Mouse (Mus musculus) olfactory bulb, adult 2 months (tissue): ENCODE results near the gene Qk.

ENCODE experiments used
- CTCF ChIP-seq: fragments of 200-500 bp; IDR thresholded peaks from 2 replicates; pipeline ENCODE4 v1.5.1; 2012; ENCODE audit warnings: low read depth, mild to moderate bottlenecking, low read length, moderate library complexity; ENCODE audit not compliant: insufficient read depth
- POLR2A ChIP-seq: fragments of 200-500 bp; IDR thresholded peaks from 2 replicates; pipeline ENCODE4 v1.6.1; 2012; ENCODE audit warnings: mild to moderate bottlenecking, low read depth, low read length, moderate library complexity; ENCODE audit not compliant: insufficient read depth

- TF ChIP-seq CTCF: no peak
- TF ChIP-seq POLR2A: no peak
Observed at GRCm38 (mm10) chr17:10190857-10191256, 128.8 kb downstream of the Qk start.
